ENCODE assay signal across 13 mouse cellular contexts in genomic region chr14:27875991-27876411, GRCm38 (mm10).
DNase-seq lines count a peak whose midpoint lies in the region; ATAC-seq and TF ChIP-seq lines count a peak whose summit lies in the region.
"Had no signal": no experiment of that assay in that cellular context is flagged by ENCODE, and none has a peak within 500 bp of the region (broad histone marks: within the 10 kb centered on the region; RNA-seq: fewer than 3 reads in every experiment).

No protein-coding gene starts in this region.

- H3K4me3 ChIP-seq in hindbrain, embryonic 13.5 days = no peak overlapping the region
- no peak overlapping the region for H3K4me3 ChIP-seq in hindbrain, embryonic 12.5 days
- H3K4me3 ChIP-seq in neural tube, embryonic 13.5 days = no peak overlapping the region
- H3K4me3 ChIP-seq: embryonic facial prominence, embryonic 13.5 days had no signal

- ATAC-seq in hindbrain, embryonic 13.5 days (ENCODE audit: low FRiP score) = no peak
- no peak for ATAC-seq in hindbrain, embryonic 12.5 days (ENCODE audit: low FRiP score)
- ATAC-seq in neural tube, embryonic 13.5 days (ENCODE audit: low read depth) = no peak
- no peak for ATAC-seq in CD4-positive, CD25-positive, alpha-beta regulatory T cell, adult 4 months
- ATAC-seq: inflammation-experienced regulatory T-cells, adult 6 months had no signal

- no peaks in the 10 kb centered on the region for H3K9me3 ChIP-seq in hindbrain, embryonic 13.5 days
- H3K9me3 ChIP-seq in hindbrain, embryonic 12.5 days (replicated peaks) = no peaks in the 10 kb centered on the region
- no peaks in the 10 kb centered on the region for H3K9me3 ChIP-seq in neural tube, embryonic 13.5 days
- H3K9me3 ChIP-seq: embryonic facial prominence, embryonic 13.5 days had no signal

- H3K9ac ChIP-seq in hindbrain, embryonic 13.5 days = no peak overlapping the region
- no peak overlapping the region for H3K9ac ChIP-seq in hindbrain, embryonic 12.5 days
- no peak overlapping the region for H3K9ac ChIP-seq in neural tube, embryonic 13.5 days
- H3K9ac ChIP-seq: embryonic facial prominence, embryonic 13.5 days had no signal

- no peak overlapping the region for H3K27ac ChIP-seq in hindbrain, embryonic 13.5 days
- no peak overlapping the region for H3K27ac ChIP-seq in hindbrain, embryonic 12.5 days
- no peak overlapping the region for H3K27ac ChIP-seq in neural tube, embryonic 13.5 days (replicated peaks)
- H3K27ac ChIP-seq: embryonic facial prominence, embryonic 13.5 days had no signal

- TF ChIP-seq POLR2A in brain, embryonic 14.5 days (IDR thresholded peaks at IDR 0.05; ENCODE audit: borderline replicate concordance, extremely low read depth, insufficient read depth, insufficient read length, poor library complexity, severe bottlenecking) = no peak

- no peaks in the 10 kb centered on the region for H3K36me3 ChIP-seq in hindbrain, embryonic 13.5 days
- H3K36me3 ChIP-seq in hindbrain, embryonic 12.5 days = no peaks in the 10 kb centered on the region
- no peaks in the 10 kb centered on the region for H3K36me3 ChIP-seq in neural tube, embryonic 13.5 days
- H3K36me3 ChIP-seq: embryonic facial prominence, embryonic 13.5 days had no signal

- DNase-seq in brain, embryonic 14.5 days (ENCODE audit: low read depth) = peak; percentile 51
- peak; percentile 82 for DNase-seq in kidney, adult 9 months
- DNase-seq in thymus, postnatal 4 days = no peak
- DNase-seq in adrenal gland, adult 8-10 months = no peak
- DNase-seq: cerebellum, adult 11 months; liver; thymus, adult 18-20 months had no signal

- H3K4me1 ChIP-seq in hindbrain, embryonic 13.5 days (replicated peaks) = peaks cover 12% of the 10 kb centered on the region
- no peaks in the 10 kb centered on the region for H3K4me1 ChIP-seq in hindbrain, embryonic 12.5 days
- H3K4me1 ChIP-seq in neural tube, embryonic 13.5 days (replicated peaks) = peaks cover 18% of the 10 kb centered on the region

- no peak for TF ChIP-seq CTCF in brain, embryonic 14.5 days (IDR thresholded peaks at IDR 0.05; ENCODE audit: borderline replicate concordance, extremely low read depth, insufficient read depth, insufficient read length)

- 67% methylated on average over 13 of the region's 13 CpGs for WGBS in hindbrain, embryonic 13.5 days
- 73% methylated on average over 13 of the region's 13 CpGs for WGBS in hindbrain, embryonic 12.5 days
- 54% methylated on average over 13 of the region's 13 CpGs for WGBS in neural tube, embryonic 13.5 days

- H3K27me3 ChIP-seq in hindbrain, embryonic 13.5 days = no peaks in the 10 kb centered on the region
- no peaks in the 10 kb centered on the region for H3K27me3 ChIP-seq in hindbrain, embryonic 12.5 days
- H3K27me3 ChIP-seq in neural tube, embryonic 13.5 days = no peaks in the 10 kb centered on the region
- H3K27me3 ChIP-seq: embryonic facial prominence, embryonic 13.5 days had no signal

- peak overlapping the region; percentile 32; the same call in 1 of the 2 replicates for H3K4me2 ChIP-seq in hindbrain, embryonic 13.5 days
- no peak overlapping the region for H3K4me2 ChIP-seq in hindbrain, embryonic 12.5 days (replicated peaks)
- peak overlapping the region; percentile 31 for H3K4me2 ChIP-seq in neural tube, embryonic 13.5 days
- H3K4me2 ChIP-seq: embryonic facial prominence, embryonic 13.5 days had no signal

Comparison
In these comparisons a context has a peak if more than half of its experiments do, and no peak if none do; other contexts are left out.
1. DNase-seq: peak in brain, embryonic 14.5 days (single experiment) and kidney, adult 9 months (single experiment); none in thymus, postnatal 4 days (single experiment) and adrenal gland, adult 8-10 months (single experiment).